Mouse (Mus musculus) erythroid progenitor cell, adult 5-6 weeks (primary cell): ENCODE data around the gene Ccdc43. TPM values are rescaled to one million over a fixed set of nuclear protein-coding genes. Genes with fewer than 3 reads are reported as not detected.
"Not testable (repeated sequence)": the region's sequence is repeated elsewhere in the genome, so short reads cannot be mapped to it uniquely, and the experiment has no call there.

ENCODE experiments used
- ATAC-seq: replicated peaks from 2 replicates; pipeline ENCODE4 v1.8.0; 2016; ENCODE audit warnings: moderate number of reproducible peaks, mild to moderate bottlenecking, moderate TSS enrichment, inconsistent platforms; ENCODE audit not compliant: poor library complexity, low FRiP score, severe bottlenecking
- total RNA-seq, 2 experiments: library from RNA; stranded (forward) in 1 of 2; stranded (reverse) in 1 of 2; fragments of 150-400 nt in 1 of 2; fragments of 186-747, 209-891 nt in 1 of 2; gene quantifications; 2 replicates each; pipeline versions ENCODE4 v1.2.3 to v1.2.4; 2015 to 2017; ENCODE audit warnings: low replicate concordance in 2 of 2

The Ccdc43 gene
- total RNA-seq (2015; ENCODE audit: low replicate concordance) (6.7 and 7.6 TPM in 2 replicates), total RNA-seq (2017; ENCODE audit: low replicate concordance) (4.0 and 8.1 TPM in 2 replicates)

GRCm38 (mm10) chr11:102697338-102698017 is at the start of gene Ccdc43:
Ccdc43 (minus strand) TSS chr11:102697782.
- ATAC-seq = peak; percentile 97

- ATAC-seq = no peak
Observed at GRCm38 (mm10) chr11:102744746-102745145, 47.2 kb upstream of the Ccdc43 start.

GRCm38 (mm10) chr11:102742843-102743242 is 45.3 kb upstream of the Ccdc43 start:
- no peak for ATAC-seq

DNA sequence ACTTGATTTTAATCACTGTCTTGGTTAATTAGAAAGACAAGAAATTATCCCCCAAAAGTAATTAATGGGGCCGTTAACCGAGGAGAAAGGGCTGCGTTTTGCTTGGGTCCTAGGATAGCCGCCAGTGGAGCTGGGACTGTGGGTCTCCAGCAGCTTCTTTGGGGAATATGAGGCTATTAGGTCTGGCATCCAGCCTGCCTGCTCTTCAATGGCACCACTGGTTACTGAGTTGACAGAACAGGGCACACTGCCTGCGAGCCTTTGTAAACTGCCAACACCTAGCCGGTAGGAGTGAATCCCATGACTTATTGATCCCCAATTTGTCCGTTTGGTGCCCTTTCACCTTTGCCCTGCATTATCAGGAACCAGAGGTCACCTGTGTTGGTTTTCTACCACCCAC is 44.5 kb upstream of the Ccdc43 start:
- ATAC-seq = no peak

DNA sequence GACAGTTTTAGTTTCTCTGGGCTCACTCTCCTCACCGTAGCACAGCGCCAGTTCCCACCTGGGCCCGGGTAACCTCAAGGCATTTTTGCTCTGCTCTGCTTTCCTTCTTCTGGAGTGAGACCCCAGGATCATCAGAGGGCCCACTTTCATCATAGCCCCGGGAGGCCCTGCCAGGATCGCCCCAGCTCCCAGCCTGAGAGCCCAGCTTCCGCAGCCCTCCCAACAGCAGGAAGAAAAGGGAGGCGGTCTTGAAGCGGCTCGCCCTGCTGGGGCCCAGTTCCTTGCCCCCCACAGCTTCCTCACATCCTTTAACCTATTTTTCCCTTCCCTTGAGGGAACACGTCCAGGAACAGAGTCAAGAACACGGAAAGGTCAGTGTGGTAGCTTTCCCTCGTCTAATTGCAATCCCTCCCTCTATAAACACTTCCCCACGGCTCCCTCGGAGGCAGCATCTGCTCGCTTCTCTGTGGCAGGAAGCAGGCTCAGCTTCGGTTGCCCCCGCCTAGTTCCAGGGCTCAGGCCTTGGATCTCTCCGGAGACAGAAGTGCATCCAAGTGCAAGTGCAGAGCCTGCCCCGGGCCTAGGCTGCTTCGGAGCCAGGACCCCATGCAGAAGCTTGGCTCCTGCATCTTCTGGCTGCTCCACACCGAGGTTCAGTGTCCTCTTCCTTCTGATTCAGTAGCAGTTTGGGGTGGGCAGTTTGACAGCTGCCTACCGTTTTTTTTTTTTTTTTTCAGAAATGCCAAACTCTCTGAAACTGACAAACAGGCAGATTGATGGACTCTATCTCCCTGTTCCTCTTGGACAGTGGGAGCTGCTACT is 43.8 kb upstream of the Ccdc43 start:
- no peak for ATAC-seq

- no peak for ATAC-seq
Observed at GRCm38 (mm10) chr11:102740634-102741033, 43.1 kb upstream of the Ccdc43 start.

- ATAC-seq = no peak
Observed at GRCm38 (mm10) chr11:102739278-102739966, 41.8 kb upstream of the Ccdc43 start.

GRCm38 (mm10) chr11:102738046-102738445 is 40.5 kb upstream of the Ccdc43 start:
- ATAC-seq = no peak

DNA sequence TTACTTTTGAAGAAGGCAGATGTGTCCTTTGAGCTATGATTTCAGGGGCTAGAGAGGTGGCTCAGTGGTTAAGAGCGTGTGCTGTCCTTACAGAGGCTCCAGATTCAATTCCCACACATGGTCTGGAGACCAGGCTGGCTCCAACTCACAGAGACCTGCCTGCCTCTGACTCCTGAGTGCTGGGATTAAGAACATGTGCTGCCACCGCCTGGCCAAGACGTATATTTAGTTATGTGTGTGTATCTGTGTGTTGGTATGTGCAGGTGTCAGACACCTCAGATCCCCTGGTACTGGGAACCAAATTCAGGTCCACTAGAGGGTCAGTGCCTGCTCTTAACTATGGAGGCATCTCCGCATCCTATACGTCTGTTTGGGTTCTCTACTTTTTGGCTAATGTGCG is 37.4 kb upstream of the Ccdc43 start:
- ATAC-seq = no peak

- no peak for ATAC-seq
Observed at GRCm38 (mm10) chr11:102733146-102733545, 35.6 kb upstream of the Ccdc43 start.

- no peak for ATAC-seq
Observed at GRCm38 (mm10) chr11:102731366-102731765, 33.8 kb upstream of the Ccdc43 start.

DNA sequence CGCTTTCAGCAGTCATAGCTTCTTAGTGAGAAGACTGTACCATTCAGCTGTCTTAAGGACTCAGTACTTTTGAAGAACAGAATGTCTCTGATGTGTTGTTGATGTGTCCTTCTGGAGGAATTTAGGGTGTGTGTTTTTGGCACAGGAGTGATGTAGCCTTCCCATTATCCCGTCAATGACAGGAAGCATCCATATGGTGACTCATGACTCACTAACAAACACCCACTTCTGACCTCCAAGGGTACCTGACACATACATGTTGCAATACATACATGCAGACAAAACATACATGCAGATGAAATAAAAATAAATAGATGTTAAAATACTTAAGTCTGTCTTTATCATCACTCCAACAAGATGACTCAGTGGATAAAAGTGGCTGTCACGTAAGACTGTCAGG is 32.3 kb upstream of the Ccdc43 start:
- no peak for ATAC-seq

DNA sequence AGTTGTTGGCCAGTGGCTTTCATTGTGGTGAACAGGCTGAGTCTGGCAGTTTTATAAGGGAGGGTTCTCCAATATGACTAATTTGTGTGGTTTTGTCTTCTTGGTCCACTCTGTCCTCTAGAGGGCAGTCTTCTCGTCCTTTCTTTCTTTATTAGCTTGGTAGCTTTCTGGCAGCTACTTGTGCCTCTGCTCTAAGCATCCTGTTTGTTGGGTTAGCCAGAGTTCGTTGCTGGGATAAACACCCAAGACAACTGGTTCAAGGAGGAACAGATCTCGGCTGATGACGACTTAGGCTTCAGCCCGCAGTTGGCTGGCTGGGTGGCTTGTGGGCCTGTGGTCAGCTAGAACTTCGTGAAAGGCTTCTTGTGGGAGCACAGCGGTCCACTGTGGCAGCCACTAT is 31.0 kb upstream of the Ccdc43 start:
- peak; percentile 49; the same call in 1 of the 2 replicates for ATAC-seq

DNA sequence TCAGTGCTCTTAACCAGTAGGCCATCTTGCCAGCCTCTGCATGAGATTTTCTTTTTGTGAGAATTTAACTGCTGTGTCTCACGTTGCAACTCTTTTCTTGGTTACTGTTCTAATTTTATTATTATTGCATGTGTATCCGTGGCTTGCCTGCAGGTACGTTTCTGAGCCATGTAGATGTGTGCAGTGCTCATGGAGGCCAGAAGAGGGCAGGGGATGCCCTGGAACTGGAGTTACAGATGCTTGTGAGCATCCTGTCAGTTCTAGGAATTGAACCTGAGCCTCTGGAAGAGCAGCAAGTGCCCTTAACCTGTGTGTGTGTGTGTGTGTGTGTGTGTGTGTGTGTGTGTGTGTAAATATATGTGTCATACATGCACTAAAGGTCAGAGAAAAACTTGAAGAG is 28.0 kb upstream of the Ccdc43 start:
- ATAC-seq = no peak

DNA sequence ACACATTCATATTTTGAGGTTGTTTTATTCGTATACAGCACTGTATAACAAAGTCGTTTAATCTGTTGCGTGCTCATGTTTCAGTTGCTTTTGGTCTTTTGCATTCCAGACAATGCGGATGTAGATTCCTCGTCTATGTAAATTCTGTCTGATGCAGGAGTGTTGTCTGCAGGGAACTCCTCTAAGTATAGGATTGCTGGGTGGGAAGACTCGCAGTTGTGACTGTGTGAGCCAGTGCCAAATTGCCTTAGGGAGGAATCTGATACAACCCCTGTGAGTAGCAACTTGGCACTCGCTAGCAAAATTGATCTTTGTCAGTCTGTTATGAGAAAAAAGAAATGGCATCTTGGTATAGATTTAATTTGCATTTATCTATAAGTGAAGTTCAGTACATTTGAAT is 18.6 kb upstream of the Ccdc43 start:
- ATAC-seq = no peak

GRCm38 (mm10) chr11:102714578-102714977 is 17.0 kb upstream of the Ccdc43 start:
- ATAC-seq = not testable (repeated sequence)

DNA sequence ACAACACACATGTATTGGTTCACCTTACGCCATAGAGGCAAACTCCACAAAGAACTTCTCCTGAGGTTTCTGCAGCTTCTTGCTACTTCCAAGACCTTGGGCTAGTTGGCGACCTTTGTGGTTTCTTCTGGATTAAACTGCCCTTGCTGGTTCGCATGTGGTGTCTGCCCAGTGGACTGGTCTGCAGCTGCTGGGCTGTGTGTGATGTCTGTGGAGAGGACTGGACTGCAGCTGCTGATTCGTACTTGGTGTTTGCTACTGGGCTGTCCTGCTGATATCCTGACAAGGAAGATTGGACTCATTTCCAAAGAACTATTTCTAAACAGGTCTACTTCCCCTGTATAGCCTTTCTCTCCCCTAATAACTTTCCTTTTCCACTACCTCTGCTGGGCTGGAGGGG is 14.8 kb upstream of the Ccdc43 start:
- ATAC-seq = no peak

- ATAC-seq = not testable (repeated sequence)
Observed at GRCm38 (mm10) chr11:102702206-102702605, 4.6 kb upstream of the Ccdc43 start.

DNA sequence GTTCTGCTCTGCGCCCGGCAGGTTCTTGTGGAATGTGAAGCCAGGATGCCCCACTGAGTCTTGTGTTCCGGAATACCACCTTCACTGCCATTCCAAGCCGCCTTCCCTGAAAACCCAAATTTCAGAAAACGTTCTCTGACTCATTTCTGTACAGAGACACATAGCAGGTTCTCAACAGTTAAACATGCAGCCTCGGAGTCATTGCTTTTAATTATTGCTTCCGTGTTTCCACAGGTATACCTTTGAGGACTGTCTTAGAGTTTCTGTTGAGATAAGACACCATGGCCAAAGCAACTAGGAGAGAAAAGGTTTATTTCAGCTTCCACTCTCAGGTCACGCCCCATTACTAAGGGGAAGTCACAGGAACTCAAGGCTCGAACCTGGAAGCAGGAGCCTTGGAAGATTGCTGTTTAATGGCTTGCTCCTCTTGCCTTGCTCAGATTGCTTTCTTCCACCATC is 465 bp upstream of the Ccdc43 start:
- no peak for ATAC-seq

DNA sequence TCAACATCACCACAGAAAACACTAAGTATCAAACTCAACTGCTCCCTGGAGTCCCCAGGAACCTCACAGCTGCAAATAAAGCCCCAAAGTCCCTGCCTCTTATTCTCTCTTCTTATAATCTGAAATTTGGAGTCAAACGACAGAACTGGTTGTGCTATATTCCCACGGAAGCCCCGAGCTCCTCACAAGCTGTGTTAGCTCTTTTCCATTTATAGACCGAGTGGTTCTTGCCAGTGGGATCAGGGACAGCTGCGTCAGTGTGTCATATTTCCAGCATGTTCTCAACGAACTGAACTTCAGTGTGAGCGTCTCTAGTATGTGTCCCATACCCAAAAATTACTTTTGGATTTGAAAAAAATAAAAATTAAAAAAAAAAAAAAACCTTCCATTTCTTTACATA is 2.3 kb downstream of the Ccdc43 start:
- no peak for ATAC-seq
